Mouse (Mus musculus) neural tube, embryonic 15.5 days (tissue): ENCODE measurements around the gene Prelid1. TPM values are rescaled to one million over a fixed set of nuclear protein-coding genes. Genes with fewer than 3 reads are reported as not detected.
A peak's percentile ranks its signal among the peaks of the same experiment; 100 is the strongest.

Experiments used
- ATAC-seq: fragments of 200-750 bp; cut with Nextera tagmentation; 2 replicates; pipeline ENCODE4 v1.8.0; 2017; ENCODE audit warnings: mild to moderate bottlenecking, moderate TSS enrichment, moderate library complexity; ENCODE audit not compliant: low FRiP score
- H3K27ac ChIP-seq: fragments of 300-500 bp; sonication (generic); replicated peaks from 2 replicates; pipeline ENCODE4 v1.5.1; 2015; ENCODE audit warnings: mild to moderate bottlenecking, inconsistent platforms
- H3K27me3 ChIP-seq: fragments of 300-500 bp; sonication (generic); replicated peaks from 2 replicates; pipeline ENCODE4 v1.6.1; 2015; ENCODE audit warnings: inconsistent platforms
- H3K36me3 ChIP-seq: fragments of 300-500 bp; sonication (generic); 2 replicates; pipeline ENCODE4 v1.6.1; 2015; ENCODE audit warnings: inconsistent platforms
- H3K4me1 ChIP-seq: fragments of 300-500 bp; sonication (generic); 2 replicates; pipeline ENCODE4 v1.6.1; 2015; ENCODE audit warnings: inconsistent platforms
- H3K4me2 ChIP-seq: fragments of 300-500 bp; sonication (generic); 2 replicates; pipeline ENCODE4 v1.6.1; 2015; ENCODE audit warnings: inconsistent platforms, mild to moderate bottlenecking, moderate library complexity
- H3K4me3 ChIP-seq: fragments of 300-500 bp; sonication (generic); replicated peaks from 2 replicates; pipeline ENCODE4 v1.5.1; 2015; ENCODE audit warnings: mild to moderate bottlenecking, inconsistent platforms
- H3K9ac ChIP-seq: fragments of 300-500 bp; sonication (generic); replicated peaks from 2 replicates; pipeline ENCODE4 v1.6.1; 2015; ENCODE audit warnings: mild to moderate bottlenecking, inconsistent platforms
- H3K9me3 ChIP-seq: fragments of 300-500 bp; sonication (generic); replicated peaks from 2 replicates; pipeline ENCODE4 v1.6.1; 2016; ENCODE audit warnings: inconsistent platforms
- WGBS: fragments of 180-500 bp; shearing (Covaris S2); methylation state at CpG from one replicate; pipeline ENCODE4 v1.1.7; 2015; ENCODE audit warnings: mixed read lengths; 5-methylcytosine and 5-hydroxymethylcytosine counted together
- polyA plus RNA-seq: library from polyadenylated mRNA; unstranded; fragments of >200 nt; fragmentation: Nextera tagmentation; extraction: Ambion mirVana; gene quantifications from 2 replicates; pipeline ENCODE4 v1.2.1, GENCODE M21; 2015

The Prelid1 gene
- polyA plus RNA-seq, 1 experiment from 2014 or later = 311 TPM

- Histone ChIP-seq H3K27ac (no peak overlapping the region), H3K9me3 (no peaks in the 10 kb centered on the region), H3K36me3 (no peaks in the 10 kb centered on the region), H3K4me3 (no peak overlapping the region), H3K9ac (no peak overlapping the region), H3K4me2 (no peak overlapping the region), H3K27me3 (no peaks in the 10 kb centered on the region), H3K4me1 (peaks cover 3% of the 10 kb centered on the region)
- ATAC-seq = no peak
- WGBS = 82% methylated on average over 4 of the region's 4 CpGs
Observed at GRCm38 (mm10) chr13:55335701-55336100, 15.4 kb downstream of the Prelid1 start.

- Histone ChIP-seq H3K36me3 (no peaks in the 10 kb centered on the region), H3K9me3 (no peaks in the 10 kb centered on the region), H3K4me1 (no peaks in the 10 kb centered on the region), H3K9ac (no peak overlapping the region), H3K4me3 (no peak overlapping the region), H3K4me2 (no peak overlapping the region), H3K27me3 (no peaks in the 10 kb centered on the region), H3K27ac (no peak overlapping the region)
- no peak for ATAC-seq
- WGBS = 72% methylated on average over 10 of the region's 10 CpGs
Observed at GRCm38 (mm10) chr13:55337341-55337975, 17.2 kb downstream of the Prelid1 start.

DNA sequence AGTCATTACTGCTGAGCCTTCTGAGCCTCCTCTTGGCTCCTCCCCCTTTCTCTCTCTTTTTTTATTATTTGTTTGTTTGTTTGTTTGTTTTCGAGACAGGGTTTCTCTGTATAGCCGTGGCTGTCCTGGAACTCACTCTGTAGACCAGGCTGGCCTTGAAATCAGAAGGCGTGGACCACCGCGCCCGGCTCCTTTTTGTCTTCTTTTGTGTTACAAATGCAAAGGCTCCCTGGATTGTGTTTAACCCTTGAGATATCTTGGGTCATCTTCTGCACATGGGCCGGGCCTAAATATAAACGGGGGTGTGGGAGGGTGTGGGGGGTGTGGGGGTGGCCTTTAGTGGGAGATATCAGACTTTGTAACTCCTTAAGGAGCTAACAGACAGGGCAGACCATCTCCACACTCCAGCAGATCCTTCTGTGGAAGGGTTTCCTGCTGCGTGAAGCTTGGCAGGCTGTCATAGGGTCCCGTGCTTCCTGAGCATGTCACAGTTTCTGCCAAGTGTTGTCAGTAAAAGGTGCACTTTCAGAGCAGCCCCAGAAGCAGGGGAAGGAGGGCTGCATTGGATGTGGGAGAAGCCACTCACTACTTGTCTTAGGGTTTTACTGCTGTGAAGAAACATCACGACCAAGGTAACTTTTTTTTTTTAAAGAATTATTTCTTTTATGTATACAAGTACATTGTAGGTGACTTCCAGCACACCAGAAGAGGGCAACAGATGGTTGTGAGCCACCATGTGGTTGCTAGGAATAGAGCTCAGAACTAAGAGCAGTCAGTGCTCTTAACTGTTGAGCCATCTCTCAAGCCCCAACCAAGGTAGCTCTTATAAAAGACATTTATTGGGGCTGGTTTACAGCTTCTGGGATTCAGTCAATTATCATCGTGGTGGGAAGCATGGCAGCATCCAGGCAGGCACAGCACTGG lies 18.1 kb downstream of the Prelid1 start:
- no peak overlapping the region for H3K27ac ChIP-seq
- 61% methylated on average over 12 of the region's 12 CpGs for WGBS
- no peak for ATAC-seq

DNA sequence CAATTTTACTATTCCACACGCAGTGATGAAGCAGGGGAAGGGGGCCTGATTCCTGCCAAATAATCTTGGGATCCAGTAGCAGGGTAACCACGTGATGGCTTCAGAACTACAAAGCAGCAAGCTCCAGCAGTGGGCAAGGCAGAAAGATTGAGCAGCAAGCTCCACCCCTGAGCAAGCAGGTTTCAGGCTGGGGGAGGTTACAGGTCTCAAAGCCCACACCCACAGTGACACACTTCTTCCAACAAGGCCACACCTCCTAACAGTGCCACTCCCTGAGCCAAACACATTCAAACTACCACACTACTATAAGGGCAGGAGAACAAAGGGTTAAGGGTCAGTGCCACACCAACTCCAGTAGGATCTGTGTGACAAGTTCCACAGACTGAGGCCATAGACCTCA lies 19.0 kb downstream of the Prelid1 start:
- 43% methylated on average over 2 of the region's 2 CpGs for WGBS

More for the DNA sequence above, 18.1 kb downstream of the Prelid1 start:
- Histone ChIP-seq H3K9me3 (no peaks in the 10 kb centered on the region), H3K4me3 (no peak overlapping the region), H3K36me3 (no peaks in the 10 kb centered on the region), H3K4me2 (no peak overlapping the region), H3K4me1 (no peaks in the 10 kb centered on the region), H3K9ac (no peak overlapping the region), H3K27me3 (no peaks in the 10 kb centered on the region)

GRCm38 (mm10) chr13:55342469-55342868 lies 22.2 kb downstream of the Prelid1 start:
- no peak overlapping the region for H3K4me2 ChIP-seq
- H3K4me3 ChIP-seq = no peak overlapping the region
- no peak overlapping the region for H3K27ac ChIP-seq
- H3K9ac ChIP-seq = no peak overlapping the region
- H3K27me3 ChIP-seq = no peaks in the 10 kb centered on the region
- no peak for ATAC-seq
- no peaks in the 10 kb centered on the region for H3K4me1 ChIP-seq
- peaks cover 39% of the 10 kb centered on the region for H3K36me3 ChIP-seq
- WGBS = 54% methylated on average over 11 of the region's 11 CpGs
- no peaks in the 10 kb centered on the region for H3K9me3 ChIP-seq

More for the DNA sequence above, 19.0 kb downstream of the Prelid1 start:
- Histone ChIP-seq H3K9ac (no peak overlapping the region), H3K4me1 (no peaks in the 10 kb centered on the region), H3K36me3 (peaks cover 7% of the 10 kb centered on the region), H3K4me2 (no peak overlapping the region), H3K9me3 (no peaks in the 10 kb centered on the region), H3K27me3 (no peaks in the 10 kb centered on the region), H3K4me3 (no peak overlapping the region), H3K27ac (no peak overlapping the region)
- no peak for ATAC-seq

DNA sequence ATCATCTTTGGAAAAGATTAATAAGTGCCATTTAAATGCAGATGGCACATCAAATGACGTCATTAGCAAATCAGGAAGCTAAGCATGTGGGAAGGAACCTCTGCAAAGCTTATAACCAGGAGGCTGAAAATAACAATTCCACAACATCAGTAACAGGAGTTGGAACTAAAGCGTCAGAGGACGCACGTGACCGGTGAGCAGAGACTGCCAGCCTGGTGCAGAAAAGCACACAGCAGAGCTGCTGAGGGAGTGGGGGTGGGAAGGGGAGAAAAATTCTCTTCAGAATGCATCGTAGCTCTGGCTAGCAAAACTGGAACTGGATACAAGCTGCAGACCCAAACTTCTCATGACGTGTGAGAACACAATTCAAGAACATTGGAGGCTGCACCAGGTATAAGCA lies 24.0 kb downstream of the Prelid1 start:
- Histone ChIP-seq H3K4me2 (no peak overlapping the region), H3K9me3 (no peaks in the 10 kb centered on the region), H3K36me3 (peaks cover 56% of the 10 kb centered on the region), H3K9ac (no peak overlapping the region), H3K4me3 (no peak overlapping the region), H3K4me1 (no peaks in the 10 kb centered on the region), H3K27ac (no peak overlapping the region), H3K27me3 (no peaks in the 10 kb centered on the region)
- ATAC-seq = no peak
- 91% methylated on average over 7 of the region's 7 CpGs for WGBS

DNA sequence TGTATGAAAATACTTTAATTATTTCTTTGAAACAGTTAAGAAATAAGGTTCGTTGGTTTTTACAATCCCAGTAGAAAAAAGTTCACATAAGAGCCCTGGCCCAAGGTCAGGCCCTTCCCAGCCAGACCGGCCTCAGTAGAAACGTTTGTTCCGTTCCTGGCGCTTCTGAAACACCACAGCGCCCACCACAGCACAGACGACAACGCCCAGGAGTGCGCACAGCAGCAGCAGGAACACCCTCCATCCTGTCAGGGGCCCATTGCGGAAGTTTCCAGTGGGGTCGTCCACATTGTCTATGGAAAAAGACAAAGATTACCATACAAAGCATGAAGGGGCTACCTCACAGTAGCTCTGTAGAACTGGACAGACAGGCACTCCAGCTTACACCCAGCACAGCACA lies 26.4 kb downstream of the Prelid1 start:
- H3K4me3 ChIP-seq = no peak overlapping the region
- no peak for ATAC-seq
- no peaks in the 10 kb centered on the region for H3K9me3 ChIP-seq

DNA sequence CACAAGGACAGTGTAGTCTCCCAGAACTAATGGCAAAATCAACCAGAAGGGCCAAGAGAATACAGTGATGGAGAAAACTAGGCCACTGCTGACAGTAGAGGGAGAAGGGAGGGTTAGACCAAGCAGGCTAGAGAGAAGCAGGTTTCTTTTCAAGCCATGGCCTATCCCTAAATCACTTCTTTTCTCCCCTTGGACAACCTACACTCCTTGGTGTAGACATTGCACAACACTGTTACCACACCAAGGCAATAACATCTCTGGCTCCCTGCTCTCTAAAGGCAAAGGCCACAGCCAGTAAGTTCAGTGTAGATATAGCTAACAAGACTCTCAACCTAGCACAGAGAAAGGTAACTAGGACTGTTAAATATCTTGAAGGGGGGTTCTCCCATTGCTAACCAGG lies 40.8 kb downstream of the Prelid1 start:
- H3K4me2 ChIP-seq = peak overlapping the region; percentile 90
- H3K27ac ChIP-seq = no peak overlapping the region
- ATAC-seq = no peak
- H3K9me3 ChIP-seq = no peaks in the 10 kb centered on the region
- peaks cover 21% of the 10 kb centered on the region for H3K36me3 ChIP-seq
- peaks cover 37% of the 10 kb centered on the region for H3K4me1 ChIP-seq
- peaks cover 5% of the 10 kb centered on the region for H3K27me3 ChIP-seq
- peak overlapping the region; percentile 89; the same call in 1 of the 2 replicates for H3K9ac ChIP-seq
- H3K4me3 ChIP-seq = peak overlapping the region; percentile 98

More for the DNA sequence above, 26.4 kb downstream of the Prelid1 start:
- no peak overlapping the region for H3K4me2 ChIP-seq
- 90% methylated on average over 11 of the region's 11 CpGs for WGBS
- H3K27ac ChIP-seq = no peak overlapping the region
- no peak overlapping the region for H3K9ac ChIP-seq
- no peaks in the 10 kb centered on the region for H3K4me1 ChIP-seq
- H3K36me3 ChIP-seq = peaks cover 78% of the 10 kb centered on the region
- H3K27me3 ChIP-seq = no peaks in the 10 kb centered on the region

GRCm38 (mm10) chr13:55361974-55362452 lies 41.7 kb downstream of the Prelid1 start:
- Histone ChIP-seq H3K4me1 (peaks cover 37% of the 10 kb centered on the region), H3K9me3 (no peaks in the 10 kb centered on the region), H3K27ac (peak overlapping the region; percentile 87), H3K36me3 (peaks cover 21% of the 10 kb centered on the region), H3K4me2 (peak overlapping the region; percentile 90), H3K27me3 (peaks cover 8% of the 10 kb centered on the region), H3K4me3 (peak overlapping the region; percentile 98), H3K9ac (peak overlapping the region; percentile 89)
- ATAC-seq = peak; percentile 51
- WGBS = under 1% methylated on average over 32 of the region's 32 CpGs

DNA sequence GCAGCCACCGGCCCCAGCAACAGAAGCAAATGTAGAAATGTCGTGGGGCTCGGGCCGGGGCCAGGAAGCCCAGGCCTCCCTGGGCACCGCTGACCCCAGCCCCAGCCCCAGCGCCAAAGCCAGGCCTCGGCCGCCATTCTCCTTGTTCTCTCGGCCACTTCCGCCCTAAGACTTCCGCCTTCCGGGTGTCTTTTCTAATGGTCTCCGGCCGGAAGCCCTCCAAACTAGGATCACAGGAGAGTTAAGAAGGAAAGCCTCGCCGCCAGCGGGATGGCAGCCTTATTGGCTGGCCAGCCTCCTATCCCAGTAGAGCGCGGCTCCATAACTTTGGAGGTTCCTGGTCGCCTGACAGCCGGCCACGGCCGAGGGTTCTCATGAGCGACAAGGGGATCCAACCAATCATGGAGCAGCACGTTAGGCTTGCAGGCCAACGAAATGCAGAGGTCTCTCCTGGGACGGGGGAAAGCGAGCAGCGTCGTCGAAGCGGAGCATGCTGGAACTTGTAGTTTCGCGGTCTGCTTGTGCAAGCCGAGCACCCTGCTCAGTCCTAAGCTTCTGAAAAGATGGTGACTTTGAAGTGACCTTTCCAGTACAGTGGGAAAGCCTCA lies 42.3 kb downstream of the Prelid1 start, which contains the start of gene Lman2:
Lman2 (minus strand) TSS at position 331 of the 608 bp plus-strand sequence.
- WGBS = under 1% methylated on average over 35 of the region's 35 CpGs
- H3K4me2 ChIP-seq = peak within 1 kb of the TSS; percentile 90
- peak within 1 kb of the TSS; percentile 89 for H3K9ac ChIP-seq
- H3K9me3 ChIP-seq = no peaks in the 10 kb centered on the region
- peaks cover 37% of the 10 kb centered on the region for H3K4me1 ChIP-seq
- peak within 1 kb of the TSS; percentile 87 for H3K27ac ChIP-seq
- H3K4me3 ChIP-seq = peak within 1 kb of the TSS; percentile 98
- peaks cover 19% of the 10 kb centered on the region for H3K36me3 ChIP-seq
- ATAC-seq = peak; percentile 99
- H3K27me3 ChIP-seq = peaks cover 12% of the 10 kb centered on the region

- Histone ChIP-seq H3K9ac (no peak overlapping the region), H3K27me3 (peaks cover 25% of the 10 kb centered on the region), H3K36me3 (no peaks in the 10 kb centered on the region), H3K4me1 (no peaks in the 10 kb centered on the region), H3K27ac (no peak overlapping the region), H3K9me3 (no peaks in the 10 kb centered on the region), H3K4me2 (no peak overlapping the region), H3K4me3 (no peak overlapping the region)
- 81% methylated on average over 7 of the region's 7 CpGs for whole genome bisulfite sequencing
- no peak for ATAC-seq
Observed at GRCm38 (mm10) chr13:55368401-55368800, 48.1 kb downstream of the Prelid1 start.
